Mouse (Mus musculus) heart, adult 9 months (tissue): ENCODE measurements around the gene Serpinh1.
"Not testable (repeated sequence)": the region's sequence is repeated elsewhere in the genome, so short reads cannot be mapped to it uniquely, and the experiment has no call there.

Source experiments
- DNase-seq, 2 experiments: peaks; one replicate each; pipeline ENCODE4 v3.0.0; 2022; ENCODE audit warnings: low spot score in 2 of 2

Serpinh1 gene

DNA sequence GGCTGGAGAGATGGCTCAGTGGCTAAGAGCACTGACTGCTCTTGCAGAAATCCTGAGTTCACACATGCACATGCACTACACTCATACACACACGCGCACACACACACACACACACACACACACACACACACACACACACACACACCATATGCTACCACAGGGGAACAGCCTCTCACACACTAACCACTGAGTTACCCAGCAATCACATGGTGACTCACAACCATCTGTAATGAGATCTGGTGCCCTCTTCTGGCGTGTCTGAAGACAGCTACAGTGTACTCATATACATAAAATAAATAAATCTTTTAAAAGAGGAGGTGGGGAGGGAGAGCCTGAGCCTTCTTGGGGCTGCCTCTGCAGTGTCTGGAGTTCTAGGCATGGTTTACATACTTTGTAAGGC, 21.3 kb upstream of the Serpinh1 start:
- not testable (repeated sequence) for DNase-seq

GRCm38 (mm10) chr7:99366716-99367115, 13.7 kb upstream of the Serpinh1 start:
- no peak for DNase-seq

- DNase-seq: peak; percentile 60 to 77
These were observed 12.0 kb upstream of the Serpinh1 start for GRCm38 (mm10) chr7:99365069-99365468.

GRCm38 (mm10) chr7:99362137-99362536, 9.1 kb upstream of the Serpinh1 start:
- no peak for DNase-seq

DNA sequence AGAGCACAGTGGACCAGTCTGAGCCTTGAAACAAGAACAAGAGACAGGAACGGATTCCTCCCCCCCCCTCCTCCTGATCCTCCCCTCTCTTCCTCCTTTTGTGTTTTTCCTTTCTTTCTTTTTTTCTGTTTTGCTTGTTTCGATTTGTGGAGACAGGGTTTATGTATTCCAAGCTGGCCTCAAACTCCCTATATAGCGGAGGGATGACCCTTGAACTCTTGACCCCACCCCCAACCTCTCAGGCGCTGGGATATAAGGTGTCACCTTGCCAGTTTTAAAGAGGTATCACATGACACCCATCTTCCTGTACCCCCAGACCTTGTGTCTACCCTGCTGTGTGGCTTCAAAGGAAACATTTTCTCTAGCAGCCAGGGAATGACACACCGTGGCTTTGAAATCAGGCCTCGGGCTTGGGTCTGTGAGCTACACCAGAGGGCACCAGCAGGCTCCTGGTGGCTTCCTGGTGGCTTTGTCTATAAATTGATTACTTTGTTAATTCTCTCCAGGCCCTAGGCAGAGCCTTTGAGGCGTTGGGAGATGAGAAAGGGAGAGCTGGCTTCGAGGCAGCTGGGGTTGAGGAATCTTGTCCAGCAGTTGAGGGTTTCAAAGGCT, 7.9 kb upstream of the Serpinh1 start:
- DNase-seq: peak; percentile 14 to 16

DNA sequence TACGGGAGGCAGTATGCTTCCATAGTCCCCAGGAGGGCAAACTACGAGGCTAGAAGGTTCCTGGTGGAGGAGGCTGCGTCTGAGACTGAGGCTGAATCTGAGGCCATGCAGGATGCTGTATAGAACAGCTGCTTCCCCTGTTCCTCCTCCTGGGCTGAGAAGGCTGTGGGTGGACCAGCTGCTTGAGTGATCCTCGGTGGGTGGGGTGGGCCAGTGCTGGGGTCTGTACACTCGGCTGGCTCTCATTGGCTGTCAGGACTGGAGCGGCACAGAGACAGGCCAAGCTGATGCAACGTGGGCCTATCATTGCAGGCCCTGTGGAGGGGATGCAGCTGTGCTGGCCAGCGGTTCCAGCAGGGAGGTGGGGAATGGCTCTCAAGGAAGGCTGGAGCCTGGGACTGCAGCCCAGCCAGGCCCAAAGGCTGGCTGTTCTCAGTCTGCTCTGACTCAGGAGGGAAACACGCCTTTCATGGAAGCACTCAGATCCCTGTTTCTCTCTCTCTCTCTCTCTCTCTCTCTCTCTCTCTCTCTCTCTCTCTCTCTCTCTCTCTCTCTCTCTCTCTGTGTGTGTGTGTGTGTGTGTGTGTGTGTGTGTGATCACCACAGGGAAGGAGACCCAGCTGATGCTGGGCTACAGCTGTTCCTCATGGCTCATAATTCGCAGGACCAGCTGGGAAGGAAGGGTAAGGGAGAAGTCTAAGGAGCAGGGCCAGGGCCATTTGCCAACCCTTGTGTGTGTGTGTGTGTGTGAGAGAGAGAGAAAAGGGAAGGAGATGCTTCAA, 7.2 kb upstream of the Serpinh1 start:
- DNase-seq: peak; percentile 91 to 94

- DNase-seq: no peak
These were observed 5.3 kb upstream of the Serpinh1 start for GRCm38 (mm10) chr7:99358371-99358770.

DNA sequence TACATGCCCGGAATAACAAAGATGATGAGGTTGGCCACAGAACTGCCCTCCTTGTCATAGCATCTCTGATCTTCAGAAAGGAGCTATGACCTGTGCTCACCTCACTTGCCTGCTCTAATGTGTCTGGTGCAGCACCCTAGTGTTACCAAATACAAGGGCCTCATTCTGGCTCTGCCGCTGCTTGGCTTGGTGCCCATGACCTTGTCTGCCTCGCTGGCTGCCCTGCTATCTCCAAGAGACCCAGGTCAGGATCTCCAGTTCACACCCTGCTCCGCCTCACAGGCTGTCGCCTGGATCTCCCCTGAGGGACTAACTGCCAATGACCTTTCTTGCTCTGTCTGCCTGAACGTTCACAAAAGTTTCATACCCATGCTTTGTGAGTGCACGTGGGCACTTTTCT, 4.2 kb upstream of the Serpinh1 start:
- peak; percentile 67 to 78 for DNase-seq

- peak; percentile 80 for DNase-seq
These were observed 3.3 kb upstream of the Serpinh1 start for GRCm38 (mm10) chr7:99356244-99356930.

- DNase-seq: peak; percentile 83 to 87
These were observed 2.7 kb upstream of the Serpinh1 start for GRCm38 (mm10) chr7:99355731-99356131.

DNA sequence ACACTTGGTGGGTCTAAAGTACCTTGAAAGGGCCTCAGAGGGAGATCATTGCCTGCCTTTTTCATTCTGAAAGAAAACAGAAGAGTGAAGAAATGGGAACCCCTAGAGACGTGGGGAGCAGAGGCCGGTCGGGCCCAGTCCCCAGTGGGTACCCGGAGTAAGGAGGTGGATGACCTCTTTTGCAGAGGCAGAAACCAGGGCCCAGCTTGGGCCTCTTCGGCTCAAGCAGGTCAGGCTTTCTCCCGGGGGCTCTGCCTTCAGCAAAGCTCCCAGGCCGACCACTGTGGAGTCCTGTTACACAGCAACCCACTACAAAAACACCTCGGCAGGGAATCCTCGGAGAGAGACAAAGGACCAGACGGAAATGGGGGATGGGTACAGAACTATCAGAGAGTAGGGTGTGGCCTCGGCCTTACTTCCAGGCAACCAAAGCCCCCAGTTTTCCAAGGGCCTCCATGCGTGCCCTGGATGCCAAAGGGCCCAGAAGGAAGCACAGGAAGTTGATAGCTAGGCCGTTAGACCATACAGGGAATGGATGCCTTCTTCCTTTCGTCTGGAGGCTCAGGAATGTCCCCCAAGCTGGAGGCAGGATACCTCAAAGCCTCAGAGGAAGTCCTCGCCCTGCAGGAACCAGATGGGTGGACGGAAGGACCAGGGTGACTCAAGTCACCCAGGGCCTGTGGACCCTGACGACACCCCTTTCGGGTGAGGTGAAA, 1.1 kb downstream of the Serpinh1 start:
- DNase-seq: peak; percentile 57 to 70

DNA sequence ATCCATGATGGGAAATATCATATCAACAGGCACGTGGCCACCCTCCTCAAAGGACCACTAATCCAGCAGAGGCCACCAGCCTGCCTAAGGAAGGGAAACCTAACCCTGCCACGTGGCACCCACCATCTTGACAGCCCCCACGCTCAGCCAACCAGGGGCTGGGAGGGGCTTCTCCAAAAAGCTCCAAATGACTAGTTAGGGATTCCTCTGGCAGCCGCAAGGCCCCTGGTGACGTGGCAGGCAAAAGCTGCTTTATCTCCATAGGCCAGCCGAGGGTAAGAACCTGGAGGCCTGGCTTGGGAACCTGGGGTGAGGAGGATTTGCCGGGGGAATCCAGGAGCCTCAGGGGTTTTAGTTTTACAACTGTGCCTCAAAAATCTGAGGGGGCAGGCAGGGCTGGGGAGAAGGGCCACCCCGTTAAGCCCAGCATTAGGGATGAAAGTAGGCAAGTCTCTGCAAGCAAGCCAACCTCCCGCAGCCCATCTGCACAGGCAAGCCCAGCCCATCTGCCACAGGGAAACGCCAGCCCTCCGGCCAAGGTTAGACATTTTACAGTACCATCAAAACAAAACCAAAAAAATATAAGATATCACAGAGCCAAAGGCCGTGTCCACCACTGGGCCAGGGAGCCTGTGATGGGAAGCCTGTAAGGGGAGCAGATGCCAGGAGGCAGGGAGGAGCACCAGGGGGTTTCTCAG, 1.8 kb downstream of the Serpinh1 start:
- DNase-seq: peak; percentile 57 to 65

GRCm38 (mm10) chr7:99349782-99350720, 3.0 kb downstream of the Serpinh1 start:
- DNase-seq: peak in 1 of 2 experiments; percentile 20

- no peak for DNase-seq
These were observed 4.2 kb downstream of the Serpinh1 start for GRCm38 (mm10) chr7:99348883-99349282.

GRCm38 (mm10) chr7:99347268-99347667, 5.8 kb downstream of the Serpinh1 start:
- DNase-seq: no peak

GRCm38 (mm10) chr7:99343577-99343976, 9.5 kb downstream of the Serpinh1 start:
- no peak for DNase-seq

- DNase-seq: no peak
These were observed 12.3 kb downstream of the Serpinh1 start for GRCm38 (mm10) chr7:99340736-99341135.

GRCm38 (mm10) chr7:99332774-99333480, 20.1 kb downstream of the Serpinh1 start:
- DNase-seq: peak; percentile 61 to 83

GRCm38 (mm10) chr7:99330012-99330411, 23.0 kb downstream of the Serpinh1 start:
- DNase-seq: no peak

GRCm38 (mm10) chr7:99328847-99329246, 24.2 kb downstream of the Serpinh1 start:
- DNase-seq: no peak
